Mouse (Mus musculus) kidney, embryonic 15.5 days (tissue): ENCODE data around the gene Olfr1128. TPM values are rescaled to one million over a fixed set of nuclear protein-coding genes. Genes with fewer than 3 reads are reported as not detected.

Source experiments
- polyA plus RNA-seq: library from polyadenylated mRNA; unstranded; fragments of >200 nt; fragmentation: Nextera tagmentation; extraction: Ambion mirVana; gene quantifications from 2 replicates; pipeline ENCODE4 v1.2.1, GENCODE M21; 2015

Olfr1128 gene
- polyA plus RNA-seq, 1 experiment from 2014 or later = not detected

Other genes with a start within 250 kb of the Olfr1128 start
- gene Olfr1118, start 238.0 kb downstream of the Olfr1128 start, polyA plus RNA-seq = not detected in 2 replicates
- not detected in 2 replicates for gene Olfr1120, start 190.7 kb downstream of the Olfr1128 start, polyA plus RNA-seq
- gene Olfr1121, start 175.6 kb downstream of the Olfr1128 start, polyA plus RNA-seq = not detected in 2 replicates
- not detected in 2 replicates for gene Olfr1122, start 159.7 kb downstream of the Olfr1128 start, polyA plus RNA-seq
- not detected in 2 replicates for gene Olfr1123, start 128.9 kb downstream of the Olfr1128 start, polyA plus RNA-seq
- gene Olfr1124, start 115.3 kb downstream of the Olfr1128 start, polyA plus RNA-seq = 0.06 and 0.08 TPM in 2 replicates
- not detected in 2 replicates for gene Olfr1126, start 91.6 kb downstream of the Olfr1128 start, polyA plus RNA-seq
- gene Pramel7, start 48.4 kb downstream of the Olfr1128 start, polyA plus RNA-seq = not detected in 2 replicates
- not detected in 2 replicates for gene Pramel6, start 39.0 kb downstream of the Olfr1128 start, polyA plus RNA-seq
- not detected in 2 replicates for gene Olfr153, start 13.7 kb downstream of the Olfr1128 start, polyA plus RNA-seq
- gene Olfr1129, start 28.4 kb upstream of the Olfr1128 start, polyA plus RNA-seq = not detected in 2 replicates
- not detected in 2 replicates for gene Olfr1130, start 60.7 kb upstream of the Olfr1128 start, polyA plus RNA-seq
- not detected in 2 replicates for gene Olfr1131, start 81.6 kb upstream of the Olfr1128 start, polyA plus RNA-seq
- not detected in 2 replicates for gene Olfr1132, start 92.0 kb upstream of the Olfr1128 start, polyA plus RNA-seq
- gene Olfr1133, start 101.8 kb upstream of the Olfr1128 start, polyA plus RNA-seq = not detected in 2 replicates
- not detected in 2 replicates for gene Olfr1134, start 112.9 kb upstream of the Olfr1128 start, polyA plus RNA-seq
- gene Olfr1135, start 128.1 kb upstream of the Olfr1128 start, polyA plus RNA-seq = not detected in 2 replicates
- gene Olfr1136, start 148.4 kb upstream of the Olfr1128 start, polyA plus RNA-seq = not detected in 2 replicates
- gene Olfr1137, start 167.6 kb upstream of the Olfr1128 start, polyA plus RNA-seq = not detected in 2 replicates
- not detected in 2 replicates for gene Olfr1138, start 194.4 kb upstream of the Olfr1128 start, polyA plus RNA-seq
- gene Olfr1140, start 198.2 kb upstream of the Olfr1128 start, polyA plus RNA-seq = not detected in 2 replicates
- not detected in 2 replicates for gene Olfr1141, start 208.4 kb upstream of the Olfr1128 start, polyA plus RNA-seq
- not detected in 2 replicates for gene Olfr152, start 233.9 kb upstream of the Olfr1128 start, polyA plus RNA-seq